Mouse (Mus musculus): ENCODE measurements around the gene Inpp5a.
"Not testable (repeated sequence)": the region's sequence is repeated elsewhere in the genome, so short reads cannot be mapped to it uniquely, and the experiment has no call there.

The Inpp5a gene

DNA sequence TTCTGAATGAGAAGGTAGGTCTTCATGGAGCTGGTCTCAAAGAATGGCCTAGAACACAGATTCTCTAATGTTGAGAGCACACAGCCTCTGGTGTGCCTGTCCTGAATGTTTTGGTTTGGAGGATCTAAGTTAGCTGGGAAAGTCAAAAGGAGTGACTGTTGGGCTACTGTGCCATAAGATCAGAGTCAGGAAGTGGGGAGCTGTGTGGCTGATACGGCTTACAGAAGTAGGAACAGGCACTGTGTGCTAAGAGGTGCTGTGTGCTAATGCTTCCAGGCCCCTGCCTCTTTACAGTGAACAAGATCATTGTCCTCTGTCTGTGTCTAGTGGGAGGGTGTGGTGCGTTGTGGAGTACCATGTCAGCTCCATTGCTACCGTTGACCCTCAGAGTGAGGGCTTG, 12.0 kb downstream of the Inpp5a start:
- peak in 1 of 2 experiments; percentile 29 for DNase-seq (ENCODE audit: low spot score in 2 of 2)

GRCm38 (mm10) chr7:139401791-139402190, 12.9 kb downstream of the Inpp5a start:
- no peak for DNase-seq (ENCODE audit: low spot score in 2 of 2)

- peak in 1 of 2 experiments; percentile 74 for DNase-seq (ENCODE audit: low spot score in 2 of 2)
Observed at GRCm38 (mm10) chr7:139402721-139403120, 13.8 kb downstream of the Inpp5a start.

DNA sequence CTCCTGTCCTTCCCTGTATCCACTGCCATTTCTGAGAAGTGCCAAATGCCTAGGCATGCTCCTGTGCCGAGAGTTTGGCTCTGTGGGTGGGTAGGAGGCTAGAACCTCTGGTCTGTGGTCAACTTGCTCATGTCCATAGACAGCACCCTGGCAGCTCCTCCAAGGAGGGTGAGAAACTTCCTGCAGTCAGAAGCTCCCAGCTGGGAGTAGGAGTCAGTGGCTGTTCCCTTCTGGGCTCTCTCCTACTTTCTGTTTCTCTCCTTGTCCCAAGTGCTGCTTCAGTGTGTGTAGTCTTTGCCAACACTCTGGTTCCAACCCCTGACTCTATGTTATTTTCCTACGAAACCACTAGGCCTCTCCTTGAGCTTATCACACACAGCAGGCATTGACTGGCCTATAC, 17.7 kb downstream of the Inpp5a start:
- no peak for DNase-seq (ENCODE audit: low spot score in 2 of 2)

DNA sequence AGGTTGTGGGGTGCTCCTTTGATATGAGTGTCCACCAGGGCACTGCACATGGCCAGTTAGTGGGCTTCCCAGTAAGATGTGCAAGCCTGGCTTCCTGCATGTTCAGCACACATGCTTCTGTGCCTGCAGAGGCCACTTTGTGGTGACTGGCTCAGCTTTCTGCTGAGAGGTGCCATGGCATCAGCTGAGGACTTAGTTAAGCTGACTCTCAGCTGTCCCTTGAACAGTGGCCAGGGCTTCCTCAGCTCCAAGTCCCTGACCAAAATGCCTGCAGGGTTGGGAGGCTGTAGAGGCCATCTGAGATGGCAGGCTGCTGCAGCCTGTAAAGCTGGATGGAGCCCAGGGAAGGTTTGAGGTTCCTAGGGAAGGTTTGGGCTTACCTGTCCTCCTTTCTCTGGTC, 19.1 kb downstream of the Inpp5a start:
- DNase-seq (ENCODE audit: low spot score in 2 of 2) = no peak

- no peak for DNase-seq (ENCODE audit: low spot score in 2 of 2)
Observed at GRCm38 (mm10) chr7:139409903-139410302, 21.0 kb downstream of the Inpp5a start.

DNA sequence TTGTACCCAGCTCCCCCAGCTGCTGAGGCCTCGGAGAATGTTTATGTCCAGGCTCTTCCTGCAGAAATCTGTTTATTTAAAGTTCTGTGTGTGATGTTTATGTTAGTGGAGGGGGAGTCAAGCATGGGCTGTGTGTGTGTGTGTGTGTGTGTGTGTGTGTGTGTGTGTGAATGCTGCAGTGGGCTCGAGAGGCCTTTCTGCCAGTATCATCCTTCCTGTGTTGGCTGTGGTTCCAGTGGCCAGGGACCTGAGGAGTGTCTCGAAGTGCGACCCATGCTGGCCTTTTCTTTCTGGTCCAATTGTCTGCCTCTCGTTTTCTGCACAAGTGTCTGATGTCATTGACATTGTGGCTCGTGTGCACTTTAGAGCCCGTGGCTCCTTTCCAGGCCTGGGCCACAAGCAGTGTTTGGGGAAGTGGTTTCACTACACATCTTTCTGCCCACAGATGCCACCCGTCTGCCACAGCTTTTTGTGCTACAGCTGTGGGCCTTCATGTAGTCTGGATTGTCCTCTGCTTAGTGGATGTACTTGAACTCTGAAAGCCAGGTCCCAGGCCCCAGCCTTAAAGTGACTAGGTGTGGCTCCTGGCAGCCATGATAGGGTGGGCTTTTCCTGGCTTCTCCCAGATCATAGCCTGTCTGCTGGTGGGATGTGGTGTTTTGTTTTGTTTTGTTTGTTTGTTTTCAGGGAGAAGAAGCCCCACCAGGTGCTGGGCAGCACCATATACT, 23.5 kb downstream of the Inpp5a start:
- peak; percentile 43 to 56 for DNase-seq (ENCODE audit: low spot score in 2 of 2)

- DNase-seq (ENCODE audit: low spot score in 2 of 2) = no peak
Observed at GRCm38 (mm10) chr7:139413400-139413799, 24.5 kb downstream of the Inpp5a start.

DNA sequence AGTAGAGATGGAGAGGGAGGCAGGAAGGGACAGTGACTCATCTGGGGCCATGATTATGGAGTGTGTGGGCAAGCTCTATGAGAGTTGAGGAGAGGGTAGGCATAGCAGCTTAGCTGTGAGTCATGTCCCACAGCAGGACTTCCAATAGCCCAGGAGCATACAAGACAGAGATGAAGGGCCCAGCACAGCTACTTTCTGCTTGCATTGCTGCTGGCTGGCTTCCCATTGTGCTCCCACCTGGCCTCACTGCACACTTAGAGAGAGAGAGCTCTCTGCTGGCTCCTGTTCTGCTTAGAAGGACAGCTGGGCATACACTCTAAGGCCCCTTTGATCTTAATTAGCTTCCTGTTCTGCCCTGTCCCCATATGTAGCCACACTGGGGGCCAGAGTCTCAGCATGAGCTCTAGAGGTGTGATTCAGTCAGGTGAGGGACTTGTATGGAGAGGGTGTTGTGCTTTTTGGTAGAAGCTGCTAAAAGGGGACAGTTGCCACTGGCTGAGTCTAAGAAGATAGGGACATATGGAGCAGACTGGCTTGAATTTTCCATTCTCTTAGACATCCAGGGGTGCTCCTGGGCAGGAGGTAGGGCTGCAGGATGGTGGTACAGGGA, 26.8 kb downstream of the Inpp5a start:
- DNase-seq (ENCODE audit: low spot score in 2 of 2) = no peak

GRCm38 (mm10) chr7:139418371-139418770, 29.5 kb downstream of the Inpp5a start:
- DNase-seq (ENCODE audit: low spot score in 2 of 2) = no peak

GRCm38 (mm10) chr7:139422827-139423226, 33.9 kb downstream of the Inpp5a start:
- DNase-seq (ENCODE audit: low spot score in 2 of 2) = no peak

- DNase-seq (ENCODE audit: low spot score in 2 of 2) = no peak
Observed at GRCm38 (mm10) chr7:139434095-139434830, 45.4 kb downstream of the Inpp5a start.

DNA sequence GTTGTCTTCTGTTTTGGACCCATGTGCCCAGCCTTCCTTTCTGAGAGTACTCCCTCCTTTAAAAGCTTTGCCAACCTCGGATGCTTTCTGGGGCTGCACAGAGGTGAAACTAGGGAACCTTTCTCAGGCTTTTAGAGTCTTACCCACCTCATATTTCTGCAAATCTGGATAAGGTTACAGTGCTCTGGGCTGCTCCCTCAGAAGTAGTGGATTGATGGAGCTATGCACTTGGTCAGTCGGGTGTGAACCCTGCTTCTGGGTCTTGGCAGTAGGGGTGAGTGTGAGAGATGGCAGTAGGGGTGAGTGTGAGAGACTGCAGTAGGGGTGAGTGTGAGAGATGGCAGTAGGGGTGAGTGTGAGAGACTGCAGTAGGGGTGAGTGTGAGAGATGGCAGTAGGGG, 46.0 kb downstream of the Inpp5a start:
- not testable (repeated sequence) for DNase-seq (ENCODE audit: low spot score in 2 of 2)

- DNase-seq (ENCODE audit: low spot score in 2 of 2) = no peak
Observed at GRCm38 (mm10) chr7:139435749-139436148, 46.8 kb downstream of the Inpp5a start.

GRCm38 (mm10) chr7:139436951-139437350, 48.0 kb downstream of the Inpp5a start:
- DNase-seq (ENCODE audit: low spot score in 2 of 2) = no peak

DNA sequence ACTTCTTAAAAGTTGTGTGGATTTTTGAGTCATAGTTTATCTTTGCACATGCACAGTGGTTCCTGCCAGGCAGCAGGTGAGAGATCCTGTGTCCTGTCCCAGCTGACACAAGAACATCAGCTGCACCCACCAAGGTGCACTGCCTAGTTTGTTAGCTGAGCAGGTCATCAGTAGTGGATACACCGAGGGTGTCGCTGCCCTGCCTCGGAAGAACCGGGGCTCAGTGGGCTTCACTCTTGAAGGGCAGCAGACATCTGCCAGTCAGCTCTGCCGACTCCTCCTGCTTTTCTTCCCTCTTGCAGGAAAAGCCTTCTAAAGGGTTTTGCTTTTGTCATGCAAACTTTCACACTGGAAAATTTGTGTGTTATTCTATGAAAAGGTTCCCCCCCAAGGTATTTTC, 48.6 kb downstream of the Inpp5a start:
- DNase-seq (ENCODE audit: low spot score in 2 of 2) = no peak

GRCm38 (mm10) chr7:139437926-139438600, 49.2 kb downstream of the Inpp5a start:
- DNase-seq (ENCODE audit: low spot score in 2 of 2) = no peak

DNA sequence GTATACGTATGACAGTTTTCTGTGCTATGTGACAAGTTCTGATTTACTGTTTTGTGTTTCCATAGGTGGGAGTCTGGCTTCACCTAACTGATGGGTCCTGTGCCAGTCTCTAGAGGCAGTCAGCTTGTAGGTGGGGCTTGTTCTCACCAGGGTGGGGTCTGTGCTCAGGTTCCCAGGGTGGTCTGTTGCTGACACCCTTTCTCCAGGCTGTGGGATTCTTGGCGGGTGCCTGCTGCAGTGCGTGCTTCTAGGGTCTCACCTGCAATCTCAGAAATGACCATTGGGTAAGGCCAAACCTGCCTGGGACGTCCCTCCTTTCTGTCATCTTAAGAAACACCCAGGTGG, 49.7 kb downstream of the Inpp5a start:
- DNase-seq (ENCODE audit: low spot score in 2 of 2) = no peak

- DNase-seq (ENCODE audit: low spot score in 2 of 2) = no peak
Observed at GRCm38 (mm10) chr7:139439031-139439430, 50.1 kb downstream of the Inpp5a start.

DNA sequence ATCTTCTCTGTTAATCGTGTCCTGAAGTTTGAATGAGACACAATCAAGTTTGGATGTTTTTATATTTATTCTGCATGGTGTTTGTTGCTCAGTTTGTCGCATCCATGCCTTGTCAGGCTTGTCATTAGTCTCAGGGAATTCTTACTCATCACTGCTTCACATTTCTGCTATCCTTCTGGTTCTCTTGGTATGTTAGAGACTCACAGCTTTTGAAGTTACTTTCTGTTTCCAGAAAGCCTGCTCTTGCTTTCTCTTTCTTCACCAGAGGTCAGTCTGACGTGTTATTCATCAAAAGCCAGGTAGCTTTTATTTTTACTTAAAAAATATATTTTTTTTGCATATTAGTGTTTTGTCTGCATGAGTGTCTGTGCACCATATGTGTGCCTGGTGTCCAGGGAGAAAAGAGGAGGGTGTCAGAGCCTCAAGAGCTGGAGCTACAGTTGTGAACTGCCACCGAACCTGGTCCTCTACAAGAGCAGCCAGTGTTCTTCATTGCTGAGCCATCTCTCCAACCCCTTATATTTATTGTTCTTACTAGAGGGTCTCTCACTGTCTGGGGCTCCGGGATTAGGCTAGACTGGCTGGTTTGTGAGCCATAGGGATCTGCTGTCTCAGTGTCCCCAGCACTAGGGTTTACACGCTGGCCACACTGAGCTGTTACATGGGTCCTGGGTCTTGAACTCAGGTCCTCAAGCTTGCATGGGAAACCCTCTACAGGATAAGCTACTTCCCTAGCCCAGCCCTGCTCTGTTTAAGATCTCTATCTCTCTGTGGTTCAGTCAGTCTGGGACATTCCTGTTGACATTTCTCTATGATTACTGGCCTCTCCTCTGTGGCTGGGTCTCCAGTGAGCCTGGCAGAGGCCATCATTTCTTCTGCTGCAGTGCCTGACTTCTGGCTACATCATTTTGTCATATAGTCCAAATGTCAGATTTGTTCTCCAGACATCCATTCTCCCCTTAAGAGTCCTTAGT, 51.3 kb downstream of the Inpp5a start:
- no peak for DNase-seq (ENCODE audit: low spot score in 2 of 2)

- no peak for DNase-seq (ENCODE audit: low spot score in 2 of 2)
Observed at GRCm38 (mm10) chr7:139441022-139441421, 52.1 kb downstream of the Inpp5a start.
